Mouse (Mus musculus): Measurements from ENCODE around the gene Rplp2. TPM values are rescaled to one million over a fixed set of nuclear protein-coding genes. Genes with fewer than 3 reads are reported as not detected.
A peak's percentile ranks its signal among the peaks of the same experiment; 100 is the strongest.

Gene Rplp2
- total RNA-seq, 2 experiments from 2014 or later = 466 to 562 TPM

DNA sequence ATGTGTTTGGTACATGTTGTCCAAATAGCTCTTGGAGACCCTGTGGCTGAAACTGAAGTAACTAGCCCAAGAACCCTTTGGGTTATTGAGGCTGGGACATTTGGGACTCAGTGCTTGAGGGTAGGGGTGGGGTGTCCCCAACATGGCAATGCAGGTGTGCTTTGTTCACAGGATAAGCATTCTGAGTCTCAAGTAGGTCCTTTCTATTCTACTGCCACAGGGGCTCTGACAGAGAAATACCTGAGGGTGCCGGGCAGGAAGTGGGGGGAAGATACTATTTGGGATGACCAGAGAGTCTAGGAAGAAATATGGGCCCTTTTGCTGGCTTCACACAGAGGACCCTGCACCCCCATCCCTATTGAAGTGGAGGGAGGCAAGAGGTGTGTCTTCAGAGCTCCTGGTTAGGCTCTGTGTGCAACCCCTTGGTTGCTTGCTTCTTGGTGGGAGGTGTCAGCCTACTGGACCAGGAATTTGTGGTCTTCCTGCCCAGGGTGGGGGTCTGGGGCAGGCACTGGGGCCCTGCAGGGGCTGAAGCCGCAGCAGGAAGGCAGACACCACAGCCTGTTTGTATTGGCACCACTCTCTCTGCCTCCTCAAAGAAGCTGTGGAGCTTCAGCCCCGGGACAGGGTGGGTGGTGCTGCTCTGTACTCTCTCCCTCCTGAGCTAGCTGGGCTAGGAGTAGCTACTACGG is 30.6 kb downstream of the Rplp2 start:
- no peak for DNase-seq
- intact Hi-C loops (cut with DNase I) = no loop called here

DNA sequence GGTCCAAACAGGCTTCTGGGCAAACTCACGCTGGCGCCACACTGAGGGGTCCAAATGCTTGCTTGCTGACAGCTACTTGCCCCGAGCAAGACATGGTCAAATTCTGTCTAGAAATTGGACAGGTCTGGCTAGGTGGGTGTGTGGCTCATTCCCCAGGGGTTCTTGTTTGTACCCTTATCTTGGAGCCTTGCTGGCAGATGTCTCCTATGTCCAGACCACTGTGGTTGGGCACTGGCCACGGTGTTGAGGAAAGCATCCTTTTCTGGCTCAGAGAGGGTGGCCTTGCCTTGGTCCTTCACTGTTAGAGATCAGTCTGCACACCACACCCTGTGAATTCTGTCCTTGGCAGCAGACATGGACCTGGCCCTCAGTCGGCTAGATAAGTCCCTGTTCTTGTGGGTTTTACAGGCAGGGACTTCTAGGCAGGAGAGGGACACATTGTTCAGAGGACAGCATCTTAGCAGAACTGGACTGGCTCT is 31.1 kb downstream of the Rplp2 start:
- DNase-seq = peak in 1 of 2 experiments; percentile 36
- intact Hi-C loops (cut with DNase I) = no loop called here

DNA sequence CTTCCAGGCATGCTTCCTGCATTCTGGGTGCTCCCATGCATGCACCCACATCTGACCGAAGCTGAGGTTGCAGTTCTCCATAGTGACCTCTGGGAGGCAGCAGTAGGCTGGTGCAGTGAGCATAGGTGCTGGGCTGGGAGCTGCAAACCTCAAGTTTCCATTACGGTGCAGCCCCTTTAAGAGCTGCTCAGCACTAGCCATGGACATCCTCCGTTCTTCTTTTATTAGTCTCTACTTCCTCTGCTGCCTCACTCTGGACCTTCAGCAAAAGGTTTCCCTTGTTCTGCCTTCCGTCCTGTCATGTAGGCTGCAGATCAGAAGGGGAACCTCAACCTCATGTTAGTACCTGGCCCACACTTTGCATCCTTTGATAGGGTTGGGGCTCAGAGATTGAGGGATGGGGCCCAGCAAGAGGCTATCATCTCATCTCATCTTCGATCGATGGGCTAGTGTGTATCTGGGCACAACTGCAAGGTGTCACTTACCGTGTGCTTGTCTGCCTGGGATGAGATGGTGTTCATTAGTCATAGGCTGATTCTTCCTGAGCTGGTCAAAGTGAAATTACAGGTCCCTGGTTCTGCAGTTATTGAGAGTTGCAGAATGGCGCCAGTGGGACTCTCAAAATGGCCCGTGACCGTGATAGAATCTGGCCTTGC is 33.8 kb downstream of the Rplp2 start:
- intact Hi-C loops (cut with DNase I) = loop anchor here (1.0 to 5.0 kb wide), 3 partner anchors 44 to 446 kb away; no protein-coding TSS in a partner anchor
- DNase-seq = peak in 1 of 2 experiments; percentile 52

DNA sequence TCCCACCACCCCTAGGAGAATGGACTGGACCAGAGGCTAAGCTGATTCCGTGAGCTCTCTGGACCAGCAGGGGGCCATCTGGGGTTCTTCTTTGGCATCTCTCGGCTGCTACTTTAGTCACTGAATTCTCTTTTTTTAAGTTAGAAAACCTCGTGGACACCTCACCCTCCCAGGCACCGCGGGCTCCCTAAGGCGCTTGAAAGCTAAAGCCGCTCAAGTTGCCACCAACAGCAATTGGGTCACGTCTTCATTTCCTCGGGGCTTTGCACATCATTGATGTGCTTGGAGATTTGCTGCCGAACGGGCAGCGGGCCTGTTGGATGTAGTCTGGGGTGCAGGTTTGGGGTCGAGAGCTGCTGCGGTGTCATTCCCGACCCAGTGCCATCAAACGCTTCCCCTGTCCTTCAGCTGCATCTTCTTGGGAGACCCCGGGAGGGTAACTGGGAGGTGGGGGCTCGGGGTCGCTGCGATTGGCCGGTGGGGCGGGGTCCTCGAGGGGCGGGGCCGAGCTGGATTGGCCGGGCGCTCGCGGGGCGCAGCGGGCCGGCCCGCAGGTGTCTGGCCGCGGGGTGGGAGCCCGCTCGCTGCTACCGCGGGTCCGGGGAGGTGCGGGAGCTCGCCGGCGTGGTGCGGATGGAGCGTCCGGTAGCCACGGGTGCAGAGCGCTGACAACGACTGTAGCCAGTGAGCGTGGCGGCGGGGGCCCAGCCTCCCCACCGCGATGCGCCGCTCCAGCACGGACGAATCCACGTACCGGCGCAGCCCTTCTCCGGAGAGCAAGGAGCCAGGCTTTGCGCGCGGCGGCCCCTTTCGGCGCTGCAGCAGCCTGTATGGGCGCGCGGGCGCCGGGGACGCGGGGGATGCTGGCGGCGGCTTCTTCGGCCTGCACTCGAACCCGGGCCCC is 34.6 kb downstream of the Rplp2 start:
- DNase-seq = peak in 1 of 2 experiments; percentile 43
- intact Hi-C loops (cut with DNase I) = loop anchor here (2.0 to 5.0 kb wide), 2 partner anchors 183 to 446 kb away; no protein-coding TSS in a partner anchor

DNA sequence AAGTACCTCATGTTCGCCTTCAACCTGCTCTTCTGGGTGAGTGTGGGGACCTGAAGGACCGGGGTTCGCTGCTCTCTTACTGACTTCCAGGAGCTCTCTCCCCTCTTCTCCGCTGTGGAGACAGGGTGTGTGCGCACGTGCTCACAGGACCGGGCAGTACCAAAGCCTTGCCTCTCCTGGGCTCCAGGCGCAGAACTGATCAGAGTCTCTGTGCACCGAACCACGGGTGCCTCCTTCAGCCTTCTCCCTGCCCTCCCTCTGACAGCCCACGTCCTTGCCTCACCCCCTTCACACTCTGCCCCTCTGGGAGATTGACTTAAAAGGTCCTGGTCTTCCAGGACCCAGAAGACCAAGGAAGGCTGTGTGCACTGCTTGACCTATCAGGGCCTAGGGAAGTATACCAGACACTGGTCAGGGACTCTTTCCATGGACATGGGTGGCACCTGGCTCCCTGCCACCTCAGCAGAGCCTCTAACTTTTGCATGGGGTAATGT is 35.4 kb downstream of the Rplp2 start:
- intact Hi-C loops (cut with DNase I) = loop anchor here (5.0 kb wide), 1 partner anchor 445 kb away; no protein-coding TSS in a partner anchor
- no peak for DNase-seq

DNA sequence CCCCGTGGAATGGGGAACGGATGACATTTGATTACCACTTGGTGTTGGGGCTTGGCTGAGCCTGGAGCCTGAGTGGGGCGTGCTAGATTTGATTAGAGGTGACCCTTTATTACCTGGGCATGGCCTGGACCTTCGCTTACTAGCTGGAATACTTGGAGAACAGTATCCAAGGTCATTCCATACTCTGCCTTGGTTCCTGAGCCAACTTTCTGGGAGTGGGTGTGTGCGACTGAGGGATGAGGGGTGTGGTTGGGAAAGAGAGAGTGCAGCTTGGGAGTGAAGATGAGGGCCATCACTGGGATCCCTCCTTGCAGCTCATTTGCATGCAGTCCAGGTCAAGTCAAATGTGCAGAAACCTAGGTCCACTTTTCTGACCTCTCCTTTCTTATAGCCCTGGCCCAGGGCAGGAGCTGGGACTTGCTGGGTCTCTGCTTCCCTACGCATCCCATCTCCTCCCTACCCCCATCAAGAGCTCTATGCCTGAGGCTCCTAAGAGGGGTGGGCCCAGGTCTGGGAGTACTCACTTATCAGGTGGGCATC is 36.0 kb downstream of the Rplp2 start:
- no peak for DNase-seq
- intact Hi-C loops (cut with DNase I) = loop anchor here (5.0 kb wide), 1 partner anchor 444 kb away; no protein-coding TSS in a partner anchor

DNA sequence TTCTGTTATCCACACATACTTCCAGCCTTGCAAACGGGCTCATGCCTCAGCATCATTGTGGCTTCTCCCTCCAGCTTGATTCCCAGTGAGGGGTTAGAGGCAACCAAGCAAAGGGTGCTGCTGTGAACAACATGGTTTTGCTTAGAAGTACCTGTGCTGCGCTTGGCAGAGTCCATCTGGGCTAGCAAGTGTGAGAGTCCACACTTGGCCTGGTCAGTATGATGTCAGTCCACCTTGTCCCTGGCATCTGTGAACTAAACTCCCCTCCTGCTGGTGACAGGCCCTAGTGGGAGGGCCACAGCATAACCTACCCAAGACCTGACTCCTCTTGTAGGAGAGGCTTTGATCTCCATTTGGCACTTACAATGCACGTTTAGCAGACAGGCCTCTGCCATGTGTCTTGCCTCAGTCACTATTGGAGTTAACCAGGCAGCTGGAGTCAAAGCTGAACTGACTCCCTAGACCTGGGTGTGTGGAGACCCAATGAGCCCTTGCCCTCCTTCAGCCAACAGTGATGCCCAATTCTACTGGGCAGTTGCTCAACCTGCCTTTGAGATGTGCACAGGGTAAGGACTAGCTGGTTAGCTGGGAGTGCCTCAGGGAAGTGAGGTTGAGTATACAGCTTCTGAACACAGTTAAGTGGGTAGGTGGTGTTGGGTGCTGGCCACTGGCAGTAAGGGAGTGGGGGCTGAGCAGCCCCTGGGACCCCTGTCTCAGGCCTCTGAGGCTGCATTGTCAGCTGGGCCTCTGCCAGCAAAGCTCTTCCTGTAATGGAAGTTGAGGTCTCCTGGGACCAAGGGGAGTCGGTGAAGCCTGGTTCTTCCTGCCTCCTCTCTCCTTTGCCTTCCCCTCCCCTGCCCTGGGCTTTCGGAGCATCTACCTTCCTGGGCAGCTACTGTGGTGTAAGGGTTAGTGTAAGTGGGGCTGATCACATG is 37.3 kb downstream of the Rplp2 start:
- intact Hi-C loops (cut with DNase I) = loop anchor here (5.0 kb wide), 1 partner anchor 443 kb away; no protein-coding TSS in a partner anchor

DNA sequence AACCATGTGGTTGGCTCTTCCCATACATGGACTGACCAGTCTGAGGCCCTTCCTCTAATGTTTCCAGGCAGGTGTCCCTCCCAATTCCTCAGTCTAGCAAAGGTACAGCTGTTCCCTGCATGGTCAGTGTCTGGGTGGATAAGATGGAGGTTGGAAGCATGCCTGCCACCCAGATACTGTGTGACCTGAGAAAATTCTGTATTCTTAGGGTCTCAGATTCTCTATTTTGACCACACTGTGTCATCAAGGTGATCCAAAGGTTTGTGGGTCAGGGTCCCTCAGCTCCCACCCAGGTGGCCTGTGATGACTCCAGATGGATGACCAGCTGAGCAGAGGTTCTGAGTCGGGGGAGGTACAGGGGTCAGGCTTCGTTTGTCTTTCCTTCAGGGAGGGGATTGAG is 38.0 kb downstream of the Rplp2 start:
- intact Hi-C loops (cut with DNase I) = no loop called here

More for the DNA sequence above, 37.3 kb downstream of the Rplp2 start:
- DNase-seq = no peak

DNA sequence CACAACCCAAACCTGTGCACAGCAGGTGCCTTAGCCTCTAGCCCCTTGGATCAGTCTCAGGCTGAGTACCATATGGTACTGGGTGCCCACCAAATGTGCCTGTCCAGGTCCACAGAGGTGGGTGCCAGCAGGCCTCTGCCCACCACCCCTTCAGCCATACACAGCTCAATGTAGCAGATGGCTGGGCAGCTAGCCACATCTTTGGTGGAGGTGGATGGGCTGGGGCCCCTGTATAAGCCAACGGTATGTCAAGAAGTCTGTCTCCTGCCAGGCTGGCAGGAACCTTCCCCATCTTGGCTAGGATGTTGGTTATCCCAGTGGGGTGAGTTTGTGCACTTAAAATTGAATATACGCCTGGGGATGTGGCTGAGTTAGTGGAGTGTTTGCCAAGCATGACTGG is 38.4 kb downstream of the Rplp2 start:
- intact Hi-C loops (cut with DNase I) = no loop called here

More for the DNA sequence above, 38.0 kb downstream of the Rplp2 start:
- no peak for DNase-seq

DNA sequence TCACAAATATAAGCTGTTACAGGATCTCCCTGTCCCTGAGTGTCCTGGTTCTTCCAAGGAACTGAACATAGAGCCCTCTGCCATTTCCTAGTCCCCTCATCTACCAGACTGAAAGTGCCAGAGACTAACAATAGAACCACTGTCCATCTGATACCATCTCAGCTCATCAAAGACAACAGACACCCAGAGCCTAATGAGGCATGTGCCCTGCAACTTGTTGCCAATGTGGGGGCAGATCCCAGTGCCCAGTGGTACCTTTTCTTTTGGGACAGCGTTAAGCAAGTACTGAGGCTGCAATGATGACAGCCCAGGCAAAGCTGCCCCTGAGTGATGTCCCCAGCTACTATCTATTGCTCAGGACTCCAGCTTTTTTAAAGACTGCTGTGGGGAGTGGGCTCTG is 39.1 kb downstream of the Rplp2 start:
- no peak for DNase-seq
- intact Hi-C loops (cut with DNase I) = no loop called here

More for the DNA sequence above, 38.4 kb downstream of the Rplp2 start:
- DNase-seq = no peak

DNA sequence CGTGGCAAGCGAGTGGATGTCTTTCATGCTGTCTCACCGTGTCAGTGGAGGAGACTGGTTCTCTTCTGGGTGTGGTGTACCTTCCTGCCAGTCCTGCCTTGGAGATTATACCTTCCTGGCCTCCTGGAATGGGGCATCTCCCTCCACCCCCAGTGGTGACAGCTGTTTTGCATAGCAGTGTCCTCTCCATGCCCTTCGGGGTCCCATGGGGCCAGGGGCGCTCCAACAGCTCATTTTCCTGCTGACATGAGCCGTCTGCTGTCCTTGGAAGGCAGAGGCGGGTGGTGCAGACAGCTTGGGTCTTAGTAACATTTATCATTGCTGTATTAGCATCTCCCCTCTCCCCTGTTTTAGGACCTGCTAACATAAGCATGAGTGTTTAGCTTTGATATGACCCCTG is 40.0 kb downstream of the Rplp2 start:
- intact Hi-C loops (cut with DNase I) = no loop called here
- no peak for DNase-seq

DNA sequence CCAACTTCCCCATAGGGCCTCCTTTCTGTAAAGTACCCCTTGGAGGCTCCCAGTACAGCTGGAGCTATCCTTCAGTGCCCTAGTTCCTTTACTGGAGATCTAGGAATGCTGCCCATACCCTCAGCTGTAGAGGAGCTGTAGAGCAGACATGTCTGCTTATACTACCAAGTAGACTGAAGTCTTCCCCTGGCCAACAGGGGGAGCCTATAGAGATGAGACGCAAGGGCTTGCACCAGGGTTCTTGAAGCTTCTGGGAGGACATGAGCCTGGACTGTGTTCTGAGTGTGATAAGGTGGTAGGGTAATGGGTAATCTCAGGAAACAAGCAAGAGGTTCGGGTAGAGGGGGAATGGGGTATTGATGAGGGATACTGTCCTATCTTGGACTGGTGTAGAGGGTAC is 44.0 kb downstream of the Rplp2 start:
- intact Hi-C loops (cut with DNase I) = no loop called here

DNA sequence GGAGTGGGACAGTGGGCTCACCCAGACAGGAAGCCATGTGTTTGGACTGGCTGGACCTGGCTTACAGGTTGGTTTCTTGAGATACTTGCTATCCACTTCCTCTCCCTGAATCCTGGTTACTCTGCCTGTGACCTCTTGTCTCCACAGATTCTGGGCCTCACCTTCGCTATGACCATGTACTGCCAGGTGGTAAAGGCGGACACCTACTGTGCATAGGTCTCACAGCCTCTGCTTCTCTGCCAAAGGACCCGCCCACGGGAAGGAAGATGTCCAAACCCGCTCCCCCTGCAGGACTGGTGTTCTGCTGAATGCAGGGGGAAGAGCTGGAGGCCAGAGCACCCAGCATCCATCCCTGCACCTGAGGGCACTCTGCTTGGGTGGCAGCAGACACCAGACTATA is 45.6 kb downstream of the Rplp2 start:
- intact Hi-C loops (cut with DNase I) = no loop called here
- DNase-seq = no peak

More for the DNA sequence above, 44.0 kb downstream of the Rplp2 start:
- DNase-seq = no peak

DNA sequence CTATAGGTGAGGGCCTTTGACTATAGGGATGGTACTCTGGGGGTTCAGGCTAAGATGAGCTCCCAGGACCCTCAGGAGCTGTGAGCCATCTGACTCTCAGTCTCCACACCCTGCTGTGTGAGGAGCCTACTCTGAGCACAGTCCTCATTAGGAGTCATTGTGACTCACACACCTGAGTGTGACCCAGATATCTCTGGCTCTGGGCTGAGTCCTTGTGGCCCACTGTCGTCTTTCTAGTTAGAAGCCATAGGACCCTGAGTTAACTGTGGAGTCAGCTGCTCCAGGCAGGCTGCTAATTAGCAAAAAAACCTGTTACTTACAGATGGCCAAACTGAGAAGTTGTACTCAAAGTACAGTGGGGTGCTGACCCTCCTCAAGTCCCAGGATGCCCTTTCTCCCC is 46.6 kb downstream of the Rplp2 start:
- DNase-seq = no peak
- intact Hi-C loops (cut with DNase I) = no loop called here

DNA sequence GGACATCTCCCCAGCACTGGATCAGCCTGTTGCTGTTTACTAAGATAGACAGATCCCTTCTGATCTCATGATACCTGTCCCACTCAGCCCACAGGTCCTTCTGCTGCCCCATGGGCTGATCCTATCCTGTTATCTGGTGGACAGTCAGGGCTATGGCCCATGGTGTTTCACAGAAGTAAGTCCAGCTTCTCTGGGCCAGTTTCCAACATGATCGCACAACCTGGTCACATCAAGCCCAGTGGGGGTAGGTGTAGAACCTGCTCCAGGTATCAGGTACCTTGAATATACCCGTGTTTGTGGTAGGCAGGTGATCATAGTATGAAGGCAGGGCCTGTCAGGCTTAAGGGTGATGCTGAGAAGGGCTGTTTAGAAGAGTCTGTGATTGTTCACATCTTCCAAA is 48.2 kb downstream of the Rplp2 start:
- intact Hi-C loops (cut with DNase I) = no loop called here
- no peak for DNase-seq

DNA sequence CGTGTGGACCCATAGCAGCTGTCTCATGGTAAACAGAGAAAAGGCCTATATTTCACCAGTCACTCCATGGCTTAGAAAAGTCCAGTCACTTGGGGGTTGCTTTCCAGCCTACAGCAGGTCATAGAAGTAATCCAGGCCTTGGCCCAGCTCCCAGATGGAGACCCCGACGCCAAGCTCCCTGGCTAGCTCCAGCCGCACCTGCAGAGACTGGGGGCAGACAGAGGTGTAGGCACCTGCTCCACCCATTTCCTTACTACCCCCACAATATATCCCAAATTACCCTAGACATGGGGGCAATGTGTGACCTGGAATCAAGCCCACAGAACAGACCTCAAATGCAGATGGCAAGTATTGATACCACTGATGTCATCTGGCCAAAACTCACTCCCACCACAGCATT is 48.8 kb downstream of the Rplp2 start:
- DNase-seq = no peak
- intact Hi-C loops (cut with DNase I) = no loop called here

DNA sequence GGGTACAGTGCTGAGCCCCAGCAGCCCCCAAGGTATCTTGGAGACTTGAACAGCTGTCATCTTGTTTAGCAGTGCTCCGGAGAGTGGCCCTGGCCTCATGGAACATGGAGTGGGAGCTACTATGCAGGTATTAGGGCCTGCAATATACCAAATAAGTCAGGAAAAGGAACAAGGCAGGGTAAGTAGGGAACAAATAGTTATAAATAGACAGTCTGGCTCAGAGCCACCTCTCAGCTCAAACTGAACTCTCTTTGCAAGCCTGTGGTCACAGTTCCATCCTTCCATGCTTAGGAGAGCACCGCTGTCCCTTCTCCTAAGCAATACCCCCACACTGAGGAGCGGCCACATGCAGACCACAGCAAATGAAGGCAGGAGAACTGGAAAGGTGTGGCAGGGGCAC is 50.4 kb downstream of the Rplp2 start:
- intact Hi-C loops (cut with DNase I) = no loop called here
- DNase-seq = no peak
